Mouse (Mus musculus): ENCODE results near the gene Sinhcaf. TPM values are rescaled to one million over a fixed set of nuclear protein-coding genes. Genes with fewer than 3 reads are reported as not detected.

The Sinhcaf gene
- total RNA-seq, 2 experiments from 2014 or later = 21.8 to 21.9 TPM

Other genes starting within 250 kb of the Sinhcaf start
- gene Ipo8, start 115.0 kb downstream of the Sinhcaf start, total RNA-seq (2021) = 10 to 100 TPM; 27.7 to 28.7 TPM
- 10 to 100 TPM in 1 of 2 experiments, 1 to 10 TPM in 1; 9.7 to 11.1 TPM for gene Caprin2, start 50.2 kb downstream of the Sinhcaf start, total RNA-seq (2021)
- gene Dennd5b, start 155.2 kb upstream of the Sinhcaf start, total RNA-seq (2021) = 10 to 100 TPM; 37.9 to 41.0 TPM
- not detected for gene Gm10203, start 183.7 kb upstream of the Sinhcaf start, total RNA-seq (2021)
- gene Etfbkmt, start 193.4 kb upstream of the Sinhcaf start, total RNA-seq (2021) = 10 to 100 TPM; 12.2 to 15.7 TPM
- gene Amn1, start 242.2 kb upstream of the Sinhcaf start, total RNA-seq (2021) = 10 to 100 TPM; 21.0 to 25.7 TPM